Mouse (Mus musculus): ENCODE data around the gene Hmgn1. TPM values are rescaled to one million over a fixed set of nuclear protein-coding genes. Genes with fewer than 3 reads are reported as not detected.

Gene Hmgn1
- polyA plus RNA-seq, 1 experiment from 2014 or later: 306 TPM

DNA sequence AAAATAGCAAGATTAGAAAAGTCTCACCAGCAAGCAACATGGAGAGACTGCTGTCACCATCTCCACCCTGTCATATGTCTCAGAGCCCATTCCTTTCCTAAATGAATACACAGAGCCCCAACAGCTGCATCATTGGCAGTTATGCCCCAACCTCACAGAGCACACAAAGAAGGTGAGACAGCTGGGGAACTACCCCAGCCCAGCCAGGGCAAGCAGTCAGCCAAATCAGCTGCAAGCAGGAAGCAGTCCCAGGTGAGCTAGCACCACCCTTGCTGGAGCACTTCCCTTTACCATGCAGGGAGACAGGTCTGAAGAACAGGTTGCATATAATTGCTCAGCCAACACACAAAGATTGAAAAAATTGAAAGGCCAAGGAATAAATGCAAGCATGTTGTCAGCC is 41.9 kb downstream of the Hmgn1 start:
- Histone ChIP-seq H3K27me3 (ENCODE audit: control insufficient read depth, insufficient read depth, low read length) (no peaks in the 10 kb centered on the region), H3K4me3 (ENCODE audit: control insufficient read depth in 1 of 2, insufficient read depth in 1 of 2, low read depth in 1 of 2, low read length in 2 of 2) (no peak overlapping the region), H3K27ac (replicated peaks in 1 of 2; ENCODE audit: control insufficient read depth in 1 of 2, insufficient read depth in 1 of 2, low read depth in 2 of 2, low read length in 2 of 2) (no peak overlapping the region), H3K4me2 (ENCODE audit: low read length) (no peak overlapping the region), H3K9ac (ENCODE audit: low read length) (no peak overlapping the region), H3K4me1 (ENCODE audit: control insufficient read depth in 2 of 2, insufficient read depth in 2 of 2, low read length in 2 of 2) (peaks cover 11 to 17% of the 10 kb centered on the region in 2 experiments), H3K36me3 (ENCODE audit: control insufficient read depth, insufficient read depth, low read length) (peaks cover 3% of the 10 kb centered on the region), H3K9me3 (ENCODE audit: control insufficient read depth, low read length) (0 out of 2 replicates have a peak, but pooled peaks cover 4% of the 10 kb centered on the region)
- ATAC-seq (ENCODE audit: insufficient number of reproducible peaks, insufficient read depth, low FRiP score, low read depth): no peak

- 2% methylated on average over 20 of the region's 20 CpGs for WGBS
- ATAC-seq (ENCODE audit: insufficient number of reproducible peaks, insufficient read depth, low FRiP score, low read depth): no peak
- H3K4me1 ChIP-seq (ENCODE audit: control insufficient read depth in 2 of 2, insufficient read depth in 2 of 2, low read length in 2 of 2): peaks cover 9 to 27% of the 10 kb centered on the region in 2 experiments
Observed at GRCm38 (mm10) chr16:96083179-96083646, 44.3 kb downstream of the Hmgn1 start.

GRCm38 (mm10) chr16:96082301-96083178 is 45.0 kb downstream of the Hmgn1 start, which contains the start of gene Brwd1:
Brwd1 (minus strand) TSS chr16:96082526.
- Histone ChIP-seq H3K4me3 (ENCODE audit: control insufficient read depth in 1 of 2, insufficient read depth in 1 of 2, low read depth in 1 of 2, low read length in 2 of 2) (peak within 1 kb of the TSS; percentile 80 to 98), H3K4me2 (ENCODE audit: low read length) (peak within 1 kb of the TSS; percentile 77), H3K4me1 (ENCODE audit: control insufficient read depth in 2 of 2, insufficient read depth in 2 of 2, low read length in 2 of 2) (peaks cover 9 to 29% of the 10 kb centered on the region in 2 experiments), H3K27ac (replicated peaks in 1 of 2; ENCODE audit: control insufficient read depth in 1 of 2, insufficient read depth in 1 of 2, low read depth in 2 of 2, low read length in 2 of 2) (peak within 1 kb of the TSS; percentile 97 to 99), H3K36me3 (ENCODE audit: control insufficient read depth, insufficient read depth, low read length) (peaks cover 29% of the 10 kb centered on the region), H3K9me3 (ENCODE audit: control insufficient read depth, low read length) (0 out of 2 replicates have a peak, but pooled peaks cover 3% of the 10 kb centered on the region), H3K9ac (ENCODE audit: low read length) (peak within 1 kb of the TSS; percentile 99), H3K27me3 (ENCODE audit: control insufficient read depth, insufficient read depth, low read length) (no peaks in the 10 kb centered on the region)
- peak; percentile 88 for ATAC-seq (ENCODE audit: insufficient number of reproducible peaks, insufficient read depth, low FRiP score, low read depth)
- WGBS: under 1% methylated on average over 86 of the region's 107 CpGs

More at GRCm38 (mm10) chr16:96083179-96083646, 44.3 kb downstream of the Hmgn1 start:
- peak overlapping the region; percentile 77 for H3K4me2 ChIP-seq (ENCODE audit: low read length)
- H3K27ac ChIP-seq (replicated peaks in 1 of 2; ENCODE audit: control insufficient read depth in 1 of 2, insufficient read depth in 1 of 2, low read depth in 2 of 2, low read length in 2 of 2): peak overlapping the region; percentile 97 to 99
- no peaks in the 10 kb centered on the region for H3K27me3 ChIP-seq (ENCODE audit: control insufficient read depth, insufficient read depth, low read length)
- H3K36me3 ChIP-seq (ENCODE audit: control insufficient read depth, insufficient read depth, low read length): peaks cover 25% of the 10 kb centered on the region
- 0 out of 2 replicates have a peak, but pooled peaks cover 4% of the 10 kb centered on the region for H3K9me3 ChIP-seq (ENCODE audit: control insufficient read depth, low read length)
- peak overlapping the region; percentile 99 for H3K9ac ChIP-seq (ENCODE audit: low read length)
- H3K4me3 ChIP-seq (ENCODE audit: control insufficient read depth in 1 of 2, insufficient read depth in 1 of 2, low read depth in 1 of 2, low read length in 2 of 2): peak overlapping the region; percentile 69 to 98

DNA sequence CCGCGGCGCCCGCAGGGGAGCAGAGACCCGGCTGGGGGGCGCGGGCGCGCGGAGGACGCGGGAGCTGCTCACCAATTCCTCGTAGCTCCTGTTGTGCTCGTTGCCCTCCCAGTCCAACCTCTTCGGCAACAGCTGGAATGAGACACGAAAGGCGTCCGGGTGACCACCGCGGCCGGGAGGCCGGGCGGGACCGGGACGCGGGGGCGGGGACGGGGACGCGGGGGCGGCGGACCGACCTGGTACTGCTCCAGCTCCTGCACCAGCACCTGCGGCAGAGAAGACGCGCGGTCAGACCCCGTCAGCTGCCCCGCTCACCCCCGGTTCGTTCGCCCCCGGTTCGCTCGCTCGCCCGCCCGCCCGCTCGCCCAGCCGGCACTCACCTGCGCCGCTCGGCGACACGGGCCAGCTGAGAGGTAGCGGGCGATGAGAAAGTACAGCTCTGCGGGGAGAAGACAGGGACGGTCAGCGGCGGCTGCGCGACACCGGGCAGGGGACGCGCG is 45.7 kb downstream of the Hmgn1 start:
- WGBS: under 1% methylated on average over 66 of the region's 68 CpGs
- Histone ChIP-seq H3K27me3 (ENCODE audit: control insufficient read depth, insufficient read depth, low read length) (no peaks in the 10 kb centered on the region), H3K9ac (ENCODE audit: low read length) (peak overlapping the region; percentile 99), H3K4me3 (ENCODE audit: control insufficient read depth in 1 of 2, insufficient read depth in 1 of 2, low read depth in 1 of 2, low read length in 2 of 2) (peak overlapping the region; percentile 80 to 98), H3K9me3 (ENCODE audit: control insufficient read depth, low read length) (no peaks in the 10 kb centered on the region), H3K4me2 (ENCODE audit: low read length) (peak overlapping the region; percentile 77), H3K27ac (replicated peaks in 1 of 2; ENCODE audit: control insufficient read depth in 1 of 2, insufficient read depth in 1 of 2, low read depth in 2 of 2, low read length in 2 of 2) (peak overlapping the region; percentile 91 to 99), H3K36me3 (ENCODE audit: control insufficient read depth, insufficient read depth, low read length) (peaks cover 37% of the 10 kb centered on the region), H3K4me1 (ENCODE audit: control insufficient read depth in 2 of 2, insufficient read depth in 2 of 2, low read length in 2 of 2) (peaks cover 9 to 30% of the 10 kb centered on the region in 2 experiments)
- peak; percentile 22 for ATAC-seq (ENCODE audit: insufficient number of reproducible peaks, insufficient read depth, low FRiP score, low read depth)

DNA sequence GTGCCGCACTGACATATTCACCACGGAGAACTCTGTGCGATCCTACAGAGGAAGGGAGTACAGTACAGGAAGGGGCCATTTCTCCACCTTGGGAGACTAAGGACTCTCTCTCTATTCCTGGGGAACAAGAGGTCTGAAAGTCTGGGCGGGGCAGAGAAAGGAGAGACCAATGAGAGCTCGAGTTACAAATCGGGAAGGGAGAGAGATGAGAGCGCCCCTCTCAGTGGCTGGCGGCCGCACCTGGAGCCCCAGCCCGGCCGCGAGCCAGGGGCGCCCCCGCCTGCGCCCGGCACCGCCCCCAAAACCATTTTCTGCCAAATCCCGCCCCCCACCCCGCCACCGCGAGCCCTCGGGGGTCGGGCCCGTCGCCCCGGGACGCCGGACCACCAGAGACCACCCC is 46.2 kb downstream of the Hmgn1 start:
- peak; percentile 80 for ATAC-seq (ENCODE audit: insufficient number of reproducible peaks, insufficient read depth, low FRiP score, low read depth)
- H3K9ac ChIP-seq (ENCODE audit: low read length): peak overlapping the region; percentile 99
- peak overlapping the region; percentile 77 for H3K4me2 ChIP-seq (ENCODE audit: low read length)
- H3K36me3 ChIP-seq (ENCODE audit: control insufficient read depth, insufficient read depth, low read length): peaks cover 40% of the 10 kb centered on the region
- H3K27me3 ChIP-seq (ENCODE audit: control insufficient read depth, insufficient read depth, low read length): no peaks in the 10 kb centered on the region
- 2% methylated on average over 27 of the region's 28 CpGs for WGBS
- H3K4me3 ChIP-seq (ENCODE audit: control insufficient read depth in 1 of 2, insufficient read depth in 1 of 2, low read depth in 1 of 2, low read length in 2 of 2): peak overlapping the region; percentile 80 to 98
- peaks cover 9 to 31% of the 10 kb centered on the region in 2 experiments for H3K4me1 ChIP-seq (ENCODE audit: control insufficient read depth in 2 of 2, insufficient read depth in 2 of 2, low read length in 2 of 2)
- H3K27ac ChIP-seq (replicated peaks in 1 of 2; ENCODE audit: control insufficient read depth in 1 of 2, insufficient read depth in 1 of 2, low read depth in 2 of 2, low read length in 2 of 2): peak overlapping the region; percentile 91 to 99
- H3K9me3 ChIP-seq (ENCODE audit: control insufficient read depth, low read length): no peaks in the 10 kb centered on the region

DNA sequence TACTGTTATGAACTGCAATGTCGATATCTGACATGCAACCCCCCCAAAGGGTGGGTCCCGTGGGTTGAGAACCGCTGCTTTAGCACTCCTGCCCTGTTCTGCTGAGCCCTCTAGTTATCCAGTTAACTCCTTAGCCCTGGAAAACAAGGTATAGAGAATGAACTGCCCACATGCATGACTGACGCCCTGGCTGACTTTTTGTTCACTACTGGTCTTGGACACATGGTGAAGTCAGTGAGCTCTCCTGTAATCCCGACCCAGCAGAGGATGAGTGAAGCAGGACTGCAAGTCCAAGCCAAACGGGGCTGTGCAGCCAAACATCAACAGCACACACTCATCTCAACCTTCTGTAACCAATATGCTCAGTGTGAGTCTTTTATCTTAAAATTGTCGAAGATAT is 47.0 kb downstream of the Hmgn1 start:
- peak overlapping the region in 1 of 2 experiments; percentile 98; a peak in 2 of 4 replicates for H3K4me3 ChIP-seq (ENCODE audit: control insufficient read depth in 1 of 2, insufficient read depth in 1 of 2, low read depth in 1 of 2, low read length in 2 of 2)
- H3K27me3 ChIP-seq (ENCODE audit: control insufficient read depth, insufficient read depth, low read length): no peaks in the 10 kb centered on the region
- no peak for ATAC-seq (ENCODE audit: insufficient number of reproducible peaks, insufficient read depth, low FRiP score, low read depth)
- WGBS: 81% methylated on average over 7 of the region's 7 CpGs
- H3K4me2 ChIP-seq (ENCODE audit: low read length): peak overlapping the region; percentile 77
- H3K27ac ChIP-seq (replicated peaks in 1 of 2; ENCODE audit: control insufficient read depth in 1 of 2, insufficient read depth in 1 of 2, low read depth in 2 of 2, low read length in 2 of 2): no peak overlapping the region
- H3K4me1 ChIP-seq (ENCODE audit: control insufficient read depth in 2 of 2, insufficient read depth in 2 of 2, low read length in 2 of 2): peaks cover 9 to 36% of the 10 kb centered on the region in 2 experiments
- no peaks in the 10 kb centered on the region for H3K9me3 ChIP-seq (ENCODE audit: control insufficient read depth, low read length)
- peaks cover 43% of the 10 kb centered on the region for H3K36me3 ChIP-seq (ENCODE audit: control insufficient read depth, insufficient read depth, low read length)
- peak overlapping the region; percentile 99; the same call in 1 of the 2 replicates for H3K9ac ChIP-seq (ENCODE audit: low read length)
